Mouse (Mus musculus) hindbrain, embryonic 10.5 days (tissue): Measurements from ENCODE around the gene Styxl1. TPM values are rescaled to one million over a fixed set of nuclear protein-coding genes. Genes with fewer than 3 reads are reported as not detected.
A peak's percentile ranks its signal among the peaks of the same experiment; 100 is the strongest.

Source experiments
- DNase-seq: peaks from one replicate; pipeline ENCODE4 v3.0.0-alpha.2; 2017; ENCODE audit warnings: low spot score
- H3K27ac ChIP-seq: fragments of 300-500 bp; sonication (generic); 2 replicates; pipeline ENCODE4 v1.5.1; 2016; ENCODE audit warnings: mild to moderate bottlenecking, moderate library complexity
- H3K27me3 ChIP-seq: fragments of 300-500 bp; sonication (generic); 2 replicates; pipeline ENCODE4 v1.6.1; 2016; ENCODE audit warnings: mild to moderate bottlenecking; ENCODE audit not compliant: poor library complexity, insufficient read depth, severe bottlenecking
- H3K36me3 ChIP-seq: fragments of 300-500 bp; sonication (generic); 2 replicates; pipeline ENCODE4 v1.6.1; 2016; ENCODE audit warnings: mild to moderate bottlenecking, moderate library complexity
- H3K4me1 ChIP-seq: fragments of 300-500 bp; sonication (generic); replicated peaks from 2 replicates; pipeline ENCODE4 v1.6.1; 2016; ENCODE audit warnings: mild to moderate bottlenecking
- H3K4me3 ChIP-seq: fragments of 300-500 bp; sonication (generic); 2 replicates; pipeline ENCODE4 v1.5.1; 2016; ENCODE audit warnings: mild to moderate bottlenecking, moderate library complexity
- H3K9me3 ChIP-seq: fragments of 300-500 bp; sonication (generic); 2 replicates; pipeline ENCODE4 v1.6.1; 2016; ENCODE audit warnings: mild to moderate bottlenecking, moderate library complexity
- WGBS: fragments of 180-500 bp; shearing (Covaris S2); methylation state at CpG from one replicate; pipeline ENCODE4 v1.1.7; 2016; 5-methylcytosine and 5-hydroxymethylcytosine counted together
- polyA plus RNA-seq: library from polyadenylated mRNA; unstranded; fragments of >200 nt; fragmentation: Nextera tagmentation; extraction: Ambion mirVana; gene quantifications from 2 replicates; pipeline ENCODE4 v1.2.1, GENCODE M21; 2016

Gene Styxl1
- polyA plus RNA-seq, 1 experiment from 2014 or later, result 0.43 TPM

DNA sequence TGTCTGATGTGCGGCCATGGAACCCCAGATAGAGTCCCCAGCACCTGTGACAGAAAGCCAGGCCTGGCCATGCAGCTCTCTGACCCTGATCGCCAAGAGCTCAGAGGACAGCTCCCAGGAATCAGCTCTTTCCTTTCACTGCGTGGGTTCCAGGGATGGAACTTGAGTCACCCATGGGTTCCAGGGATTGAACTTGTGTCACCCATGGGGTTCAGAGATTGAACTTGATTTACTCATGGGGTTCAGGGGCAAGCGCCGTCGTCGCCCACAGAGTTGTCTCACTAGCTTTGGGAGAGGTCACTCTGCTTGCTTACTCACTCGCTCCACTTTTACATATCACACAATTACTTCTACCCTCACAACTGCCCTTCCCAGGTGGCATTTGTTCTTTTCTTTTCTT lies 57.1 kb downstream of the Styxl1 start:
- Histone ChIP-seq H3K4me3 (no peak overlapping the region), H3K27me3 (no peaks in the 10 kb centered on the region), H3K36me3 (peaks cover 49% of the 10 kb centered on the region), H3K4me1 (peaks cover 45% of the 10 kb centered on the region), H3K9me3 (no peaks in the 10 kb centered on the region), H3K27ac (no peak overlapping the region)
- DNase-seq, result no peak
- WGBS, result 94% methylated on average over 8 of the region's 8 CpGs

- WGBS, result 88% methylated on average over 3 of the region's 3 CpGs
- DNase-seq, result no peak
- H3K9me3 ChIP-seq, result no peaks in the 10 kb centered on the region
- H3K36me3 ChIP-seq, result peaks cover 55% of the 10 kb centered on the region
- H3K27me3 ChIP-seq, result no peaks in the 10 kb centered on the region
- H3K27ac ChIP-seq, result no peak overlapping the region
- peaks cover 41% of the 10 kb centered on the region for H3K4me1 ChIP-seq
- no peak overlapping the region for H3K4me3 ChIP-seq
Observed at GRCm38 (mm10) chr5:135720121-135720520, 58.1 kb downstream of the Styxl1 start.

DNA sequence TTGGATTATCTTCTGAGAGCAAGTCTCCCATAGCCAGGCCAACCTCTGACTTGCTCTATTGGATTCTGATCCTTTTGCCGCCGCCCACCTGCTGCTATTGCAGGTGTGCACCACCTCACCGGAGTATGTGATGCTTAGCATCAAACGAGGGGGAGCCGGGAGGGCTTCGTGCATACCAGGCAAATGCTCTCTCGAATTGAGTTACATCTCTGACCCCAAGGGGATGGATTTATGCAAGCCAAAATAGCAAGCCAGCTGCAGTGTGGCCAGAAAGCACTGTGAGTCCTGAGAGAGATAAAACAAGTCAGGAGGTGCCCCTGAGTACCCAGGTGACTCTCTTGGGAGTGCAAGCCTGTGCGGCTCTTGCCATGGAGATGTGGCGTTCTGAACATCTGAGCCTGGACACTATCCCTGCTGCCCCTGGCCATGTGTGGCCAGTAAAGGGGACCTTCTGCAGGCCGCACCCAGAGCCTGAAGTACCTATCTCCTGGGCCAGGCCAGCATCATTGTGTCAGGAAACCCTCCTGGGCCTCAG lies 58.5 kb downstream of the Styxl1 start:
- no peaks in the 10 kb centered on the region for H3K27me3 ChIP-seq
- peaks cover 55% of the 10 kb centered on the region for H3K36me3 ChIP-seq
- H3K4me1 ChIP-seq, result peaks cover 36% of the 10 kb centered on the region
- no peak for DNase-seq
- H3K27ac ChIP-seq, result no peak overlapping the region
- no peak overlapping the region for H3K4me3 ChIP-seq
- WGBS, result 87% methylated on average over 10 of the region's 10 CpGs
- H3K9me3 ChIP-seq, result no peaks in the 10 kb centered on the region

DNA sequence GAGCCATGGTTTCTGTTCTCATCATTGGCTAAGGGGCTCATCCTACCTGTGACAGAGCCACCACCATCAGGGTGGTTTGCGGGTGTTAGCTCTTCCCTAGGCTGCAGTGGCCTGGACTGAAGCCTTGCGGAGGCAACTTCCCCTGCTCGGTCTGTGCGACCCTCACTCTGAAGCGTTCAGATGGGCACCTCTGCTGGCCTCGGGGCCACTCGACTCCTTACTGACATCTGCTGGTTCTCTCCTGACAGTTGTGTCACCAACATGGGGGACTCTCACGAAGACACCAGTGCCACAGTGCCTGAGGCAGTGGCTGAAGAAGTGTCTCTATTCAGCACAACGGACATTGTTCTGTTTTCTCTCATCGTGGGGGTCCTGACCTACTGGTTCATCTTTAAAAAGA lies 62.6 kb downstream of the Styxl1 start:
- Histone ChIP-seq H3K9me3 (no peaks in the 10 kb centered on the region), H3K27ac (no peak overlapping the region), H3K36me3 (peaks cover 55% of the 10 kb centered on the region), H3K4me1 (peaks cover 37% of the 10 kb centered on the region), H3K4me3 (no peak overlapping the region), H3K27me3 (no peaks in the 10 kb centered on the region)
- DNase-seq, result no peak
- 51% methylated on average over 10 of the region's 10 CpGs for WGBS

DNA sequence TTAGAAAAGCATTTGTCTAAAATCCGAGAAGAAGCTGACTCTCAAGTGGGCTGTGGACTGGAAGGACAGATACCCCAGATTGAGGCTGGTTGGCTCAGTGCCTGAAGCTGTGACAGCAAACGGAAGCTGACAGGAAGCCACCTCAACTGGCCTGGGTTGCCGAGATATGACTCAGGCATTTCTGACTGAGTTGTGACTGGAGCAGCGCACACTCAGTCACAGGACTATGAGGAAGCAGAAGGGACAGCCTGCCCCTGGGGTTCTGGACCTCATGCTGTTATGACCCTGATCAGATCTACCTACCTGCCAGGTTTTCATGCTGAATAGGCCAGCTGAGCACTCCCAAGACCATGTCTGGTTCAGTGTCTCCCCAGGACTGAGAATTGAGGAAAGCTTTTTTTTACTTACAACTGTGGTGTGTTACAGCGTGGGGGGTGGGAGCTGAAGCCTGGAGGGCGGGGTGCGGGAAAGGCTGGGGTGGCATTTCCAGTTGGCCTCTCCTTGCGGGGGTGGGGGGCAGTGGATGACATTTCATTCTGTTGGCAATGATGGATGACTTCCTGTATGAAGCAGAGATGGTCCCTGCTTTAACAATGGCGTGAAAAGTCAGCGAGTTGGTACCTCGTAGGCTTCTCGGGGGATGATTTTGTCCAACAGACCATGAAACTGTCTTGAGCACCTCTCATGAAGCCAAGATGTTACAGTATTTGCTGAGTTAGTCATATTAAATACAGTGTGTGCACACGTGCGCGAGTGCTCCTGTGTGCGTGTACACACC lies 64.6 kb downstream of the Styxl1 start:
- Histone ChIP-seq H3K9me3 (0 out of 2 replicates have a peak, but pooled peaks cover 4% of the 10 kb centered on the region), H3K27me3 (no peaks in the 10 kb centered on the region), H3K4me1 (peaks cover 32% of the 10 kb centered on the region), H3K36me3 (peaks cover 51% of the 10 kb centered on the region), H3K4me3 (no peak overlapping the region), H3K27ac (peak overlapping the region; percentile 2)
- 70% methylated on average over 16 of the region's 16 CpGs for WGBS
- DNase-seq, result peak; percentile 19

GRCm38 (mm10) chr5:135712803-135713202 lies 65.4 kb downstream of the Styxl1 start:
- no peaks in the 10 kb centered on the region for H3K27me3 ChIP-seq
- H3K4me3 ChIP-seq, result no peak overlapping the region
- peaks cover 52% of the 10 kb centered on the region for H3K36me3 ChIP-seq
- H3K9me3 ChIP-seq, result 0 out of 2 replicates have a peak, but pooled peaks cover 4% of the 10 kb centered on the region
- peaks cover 32% of the 10 kb centered on the region for H3K4me1 ChIP-seq
- DNase-seq, result no peak
- peak overlapping the region; percentile 13; the same call in 1 of the 2 replicates for H3K27ac ChIP-seq
- WGBS, result 69% methylated on average over 4 of the region's 4 CpGs

DNA sequence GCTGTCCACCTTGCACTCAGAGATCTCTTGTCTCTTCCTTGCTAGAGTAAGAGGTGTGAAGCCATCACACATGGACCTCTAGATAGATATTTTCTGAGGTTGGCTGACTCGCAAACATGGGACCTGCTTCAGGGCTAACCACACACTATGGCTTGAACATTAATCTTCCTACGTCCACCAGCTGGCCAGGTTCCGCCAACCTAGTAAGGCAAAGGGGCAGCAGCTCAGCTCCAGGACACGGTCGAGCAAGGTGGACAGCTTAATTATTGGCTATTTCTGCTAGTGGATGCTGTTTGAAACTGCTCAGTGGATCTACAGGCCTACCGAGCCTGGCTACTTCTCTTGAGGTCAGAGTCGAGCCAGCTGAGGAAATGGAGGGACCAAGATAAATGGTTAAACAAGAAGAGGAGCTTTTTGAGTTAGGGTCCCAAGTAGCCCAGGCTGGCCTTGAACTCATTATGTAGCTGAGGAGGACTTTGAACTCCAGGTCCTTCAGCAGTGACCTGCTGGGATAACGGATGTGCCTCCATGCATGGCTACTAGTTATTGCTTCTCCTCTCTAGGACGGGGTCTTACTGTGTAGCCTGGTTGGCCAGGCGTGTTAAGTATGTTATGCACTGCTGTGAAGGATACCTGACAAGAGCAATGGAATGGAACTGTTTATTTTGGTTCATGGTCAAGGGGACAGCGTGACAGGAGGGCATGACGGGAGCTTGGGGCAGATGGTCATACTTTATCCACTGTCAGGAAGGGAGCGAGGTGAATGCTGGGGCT lies 66.4 kb downstream of the Styxl1 start:
- peaks cover 32% of the 10 kb centered on the region for H3K4me1 ChIP-seq
- H3K4me3 ChIP-seq, result no peak overlapping the region
- 0 out of 2 replicates have a peak, but pooled peaks cover 4% of the 10 kb centered on the region for H3K9me3 ChIP-seq
- 0 out of 2 replicates have a peak overlapping the region, but pooled peaks have one; percentile 13 for H3K27ac ChIP-seq
- H3K36me3 ChIP-seq, result peaks cover 52% of the 10 kb centered on the region
- no peaks in the 10 kb centered on the region for H3K27me3 ChIP-seq
- no peak for DNase-seq
- 94% methylated on average over 13 of the region's 13 CpGs for WGBS

DNA sequence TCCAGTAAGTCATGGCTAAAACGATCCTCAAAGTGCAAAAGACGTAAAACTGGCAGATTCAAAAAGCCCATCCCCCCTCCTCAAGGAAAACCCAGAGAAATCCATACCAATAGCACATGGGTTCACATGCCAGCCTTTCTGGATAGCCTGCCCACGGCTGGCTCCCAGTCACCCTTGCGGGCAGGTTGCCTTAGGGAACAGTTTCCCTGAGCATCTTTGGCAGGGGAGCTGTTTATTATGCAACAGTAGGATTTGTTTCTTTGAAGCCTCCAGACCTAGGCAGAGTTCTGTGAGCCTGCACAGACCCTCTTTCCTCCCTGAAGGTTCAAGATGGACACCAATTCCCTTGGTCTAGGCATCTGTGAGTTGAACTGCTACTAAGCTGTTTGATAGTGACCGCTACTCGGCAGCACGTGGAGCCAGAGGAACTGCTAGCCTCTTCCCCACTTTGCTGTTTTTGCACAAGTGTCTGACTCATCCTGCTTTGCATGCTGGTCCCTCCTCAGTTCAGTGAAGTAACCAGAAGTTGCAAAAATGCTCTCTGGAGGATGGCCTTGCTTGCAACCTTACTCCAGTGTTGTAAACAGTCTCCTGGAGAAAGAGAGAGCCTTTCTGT lies 67.5 kb downstream of the Styxl1 start:
- Histone ChIP-seq H3K4me1 (peaks cover 31% of the 10 kb centered on the region), H3K36me3 (peaks cover 52% of the 10 kb centered on the region), H3K27ac (no peak overlapping the region), H3K9me3 (0 out of 2 replicates have a peak, but pooled peaks cover 4% of the 10 kb centered on the region), H3K4me3 (no peak overlapping the region), H3K27me3 (no peaks in the 10 kb centered on the region)
- DNase-seq, result no peak
- 89% methylated on average over 7 of the region's 7 CpGs for WGBS

DNA sequence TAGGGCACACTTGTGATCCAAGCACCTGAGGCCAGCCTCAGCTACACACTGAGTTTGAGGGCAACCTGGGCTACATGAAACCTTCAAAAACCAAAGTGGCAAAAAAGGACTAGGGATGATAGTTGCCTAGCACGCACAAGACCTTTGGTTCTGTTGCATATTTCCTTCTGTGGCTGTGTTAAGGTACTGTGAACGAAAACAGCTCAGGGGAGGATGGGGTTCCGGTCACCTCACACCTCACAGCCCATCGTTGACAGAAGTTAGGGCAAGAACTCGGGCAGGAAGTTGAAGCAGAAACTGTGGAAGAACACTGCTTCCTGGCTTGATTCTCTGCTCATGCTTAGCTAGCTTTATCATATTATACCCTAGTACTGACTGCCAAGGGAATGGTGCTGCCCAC lies 68.5 kb downstream of the Styxl1 start:
- H3K27me3 ChIP-seq, result no peaks in the 10 kb centered on the region
- H3K9me3 ChIP-seq, result 0 out of 2 replicates have a peak, but pooled peaks cover 4% of the 10 kb centered on the region
- no peak overlapping the region for H3K27ac ChIP-seq
- WGBS, result 97% methylated on average over 5 of the region's 5 CpGs
- peaks cover 54% of the 10 kb centered on the region for H3K36me3 ChIP-seq
- peaks cover 26% of the 10 kb centered on the region for H3K4me1 ChIP-seq
- no peak overlapping the region for H3K4me3 ChIP-seq
- DNase-seq, result no peak

DNA sequence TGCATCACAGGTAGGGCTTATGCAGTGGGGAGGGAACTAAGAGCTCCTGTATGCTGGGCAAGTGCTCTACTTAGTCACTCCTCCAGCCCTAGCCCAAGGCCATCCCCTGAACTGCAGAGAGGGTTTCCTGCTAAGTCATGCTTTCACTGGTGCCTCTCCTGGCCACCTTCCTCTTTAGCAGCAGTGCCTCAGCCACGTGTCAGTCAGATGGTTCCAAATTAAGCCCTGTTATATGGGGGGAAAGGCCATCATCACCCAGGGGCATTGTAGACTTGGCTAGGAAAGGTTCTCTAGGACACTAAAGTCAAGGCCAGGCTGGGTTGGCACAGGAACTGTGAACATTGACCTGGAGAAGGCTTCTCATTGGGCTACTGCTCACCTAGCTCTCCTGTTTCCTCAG lies 70.3 kb downstream of the Styxl1 start:
- WGBS, result 38% methylated on average over 1 of the region's 1 CpGs
- Histone ChIP-seq H3K4me1 (peaks cover 13% of the 10 kb centered on the region), H3K27me3 (no peaks in the 10 kb centered on the region), H3K27ac (no peak overlapping the region), H3K9me3 (0 out of 2 replicates have a peak, but pooled peaks cover 4% of the 10 kb centered on the region), H3K4me3 (no peak overlapping the region), H3K36me3 (peaks cover 60% of the 10 kb centered on the region)
- no peak for DNase-seq

DNA sequence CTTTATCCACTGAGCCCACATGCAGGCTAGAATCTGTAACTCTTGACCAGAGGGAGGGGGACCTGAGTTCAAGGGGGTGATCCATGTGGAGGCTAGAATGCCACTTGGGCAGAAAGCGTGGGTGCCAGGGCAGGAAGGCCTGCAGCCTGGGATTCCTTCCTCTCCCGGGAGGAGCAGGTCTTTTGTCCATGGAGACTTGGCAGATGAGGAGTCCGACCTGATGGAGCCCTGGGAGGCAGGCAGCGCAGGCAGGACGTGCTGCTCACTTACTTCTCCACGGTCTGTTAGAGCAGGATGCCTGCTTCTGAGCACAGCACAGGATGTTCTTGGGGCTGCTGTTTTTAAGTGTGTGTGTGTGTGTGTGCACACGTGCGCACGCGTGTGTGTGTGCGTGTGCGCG lies 71.1 kb downstream of the Styxl1 start:
- Histone ChIP-seq H3K36me3 (peaks cover 68% of the 10 kb centered on the region), H3K4me1 (peaks cover 5% of the 10 kb centered on the region), H3K27ac (no peak overlapping the region), H3K4me3 (no peak overlapping the region), H3K27me3 (no peaks in the 10 kb centered on the region), H3K9me3 (0 out of 2 replicates have a peak, but pooled peaks cover 4% of the 10 kb centered on the region)
- no peak for DNase-seq
- WGBS, result 95% methylated on average over 13 of the region's 13 CpGs

DNA sequence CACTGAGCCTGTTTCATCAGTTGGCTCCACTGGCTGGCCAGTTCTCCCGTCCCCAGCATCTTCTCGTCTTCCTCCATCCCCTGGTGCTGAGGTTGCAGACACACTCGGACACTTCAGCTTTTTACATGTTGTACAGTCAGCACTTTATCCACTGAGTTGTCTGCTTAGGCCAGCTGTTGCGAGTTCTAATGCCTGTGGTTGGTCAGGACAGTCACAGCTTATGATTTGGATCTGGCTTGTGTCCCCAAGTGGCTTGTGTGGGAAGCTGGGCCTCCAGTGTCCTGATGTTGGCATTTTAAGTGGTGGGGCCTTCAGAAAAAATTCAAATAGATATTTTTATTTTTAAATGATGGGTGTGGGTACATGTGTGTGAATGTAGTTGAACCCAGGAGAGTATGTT lies 72.8 kb downstream of the Styxl1 start:
- Histone ChIP-seq H3K4me3 (no peak overlapping the region), H3K9me3 (0 out of 2 replicates have a peak, but pooled peaks cover 4% of the 10 kb centered on the region), H3K36me3 (peaks cover 74% of the 10 kb centered on the region), H3K27ac (no peak overlapping the region), H3K27me3 (no peaks in the 10 kb centered on the region), H3K4me1 (no peaks in the 10 kb centered on the region)
- DNase-seq, result no peak
- WGBS, result 91% methylated on average over 4 of the region's 4 CpGs
